Mouse (Mus musculus) 3134 (cell line): ENCODE results near the gene Dcaf8.
"Not testable (repeated sequence)": the region's sequence is repeated elsewhere in the genome, so short reads cannot be mapped to it uniquely, and the experiment has no call there.

Experiments used
- DNase-seq: peaks from one replicate; pipeline ENCODE4 v3.0.0-alpha.2; 2011; ENCODE audit warnings: low spot score; ENCODE audit not compliant: insufficient read length; ENCODE audit errors: extremely low read depth

Gene Dcaf8

DNA sequence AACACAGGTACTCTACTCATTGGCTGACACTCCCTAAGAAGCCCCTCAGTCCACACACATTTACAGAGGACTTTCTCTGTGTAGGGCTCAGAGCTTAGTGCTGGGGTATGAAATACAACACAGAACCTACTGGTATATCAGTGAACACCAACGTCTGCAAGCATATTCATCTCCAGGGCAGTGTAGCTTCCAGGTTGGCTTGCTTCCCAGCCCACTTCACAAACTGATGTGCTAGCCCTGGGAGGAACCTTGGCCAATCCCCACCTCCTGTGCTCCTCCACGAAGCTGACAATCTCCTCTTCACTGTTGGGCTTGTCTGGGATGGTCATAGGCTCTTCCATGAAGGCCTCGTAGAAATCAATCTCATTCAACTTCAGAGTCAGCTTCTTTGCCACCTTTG lies 66.9 kb downstream of the Dcaf8 start:
- DNase-seq = no peak

DNA sequence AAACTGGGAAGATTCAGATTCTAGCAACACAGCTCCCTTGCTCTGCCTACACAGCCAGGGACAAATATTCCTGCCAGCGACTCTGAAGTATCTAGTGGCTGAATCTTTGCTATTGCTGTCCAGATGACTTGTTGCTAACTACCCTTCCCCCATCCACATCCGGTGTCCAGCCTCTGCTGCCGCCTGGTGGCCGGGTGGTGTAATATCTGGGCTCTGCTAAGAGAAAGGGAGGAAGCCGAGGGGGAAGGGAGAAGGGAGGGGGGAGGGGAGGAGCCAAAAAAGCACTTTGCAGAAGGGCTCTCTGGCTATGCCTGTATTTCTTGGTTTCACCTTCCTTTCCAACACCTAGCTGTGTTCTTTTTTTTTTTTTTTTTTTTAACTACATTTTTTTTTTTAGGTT lies 69.3 kb downstream of the Dcaf8 start:
- DNase-seq = peak; percentile 80

- DNase-seq = no peak
Measured at GRCm38 (mm10) chr1:172218164-172218910, 70.5 kb downstream of the Dcaf8 start.

DNA sequence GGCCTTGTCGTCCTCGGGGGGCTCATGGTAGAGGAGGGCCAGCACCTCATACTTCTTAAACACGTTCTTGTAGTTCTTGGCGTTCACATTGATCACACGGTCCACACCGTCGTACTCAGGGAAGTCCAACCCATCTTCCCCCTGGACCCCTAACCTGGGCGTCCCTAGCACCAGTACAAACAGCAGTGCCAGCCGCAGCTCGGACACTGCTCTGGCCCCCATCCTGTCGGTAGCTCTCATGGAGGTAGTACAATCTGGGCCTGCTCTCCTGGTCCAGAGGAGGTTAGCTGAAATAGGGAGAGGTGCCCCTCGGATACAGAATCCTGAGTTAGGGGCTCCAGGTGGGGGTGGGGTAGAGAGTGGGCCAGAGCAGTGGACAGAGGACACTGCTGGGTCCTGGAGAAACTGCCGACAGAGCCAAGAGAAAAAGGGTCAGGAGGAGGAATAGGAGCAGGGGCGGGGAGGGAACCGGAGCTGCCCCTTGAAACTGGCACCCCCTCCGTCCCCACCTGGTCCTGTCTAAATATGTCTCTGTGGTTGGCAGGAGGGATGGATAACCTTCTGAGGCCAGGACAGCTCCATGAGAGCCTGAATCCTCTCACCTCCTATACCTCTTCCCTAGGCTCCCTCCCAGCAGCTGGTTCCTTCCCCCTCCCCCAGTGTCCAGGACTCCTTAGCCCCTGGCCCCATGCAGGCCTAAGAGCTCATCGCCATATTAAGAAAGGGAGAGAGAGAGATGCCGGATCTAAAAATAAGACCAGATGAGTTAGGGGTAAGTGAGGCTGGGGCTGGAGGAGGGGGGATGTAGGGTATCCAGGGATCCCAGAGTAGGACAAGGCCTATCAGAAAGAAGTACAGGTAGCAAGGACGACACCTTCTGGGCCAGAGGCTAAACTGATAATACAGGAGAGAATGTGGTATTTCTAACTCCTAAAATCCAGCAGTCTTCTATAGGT lies 71.8 kb downstream of the Dcaf8 start, which contains the start of gene Casq1:
Gene Casq1, minus strand, starts transcription at position 418 of the 956 bp plus-strand sequence.
- DNase-seq = no peak

GRCm38 (mm10) chr1:172220414-172220813 lies 72.5 kb downstream of the Dcaf8 start:
- peak; percentile 45 for DNase-seq

- no peak for DNase-seq
Measured at GRCm38 (mm10) chr1:172221297-172222063, 73.6 kb downstream of the Dcaf8 start.

DNA sequence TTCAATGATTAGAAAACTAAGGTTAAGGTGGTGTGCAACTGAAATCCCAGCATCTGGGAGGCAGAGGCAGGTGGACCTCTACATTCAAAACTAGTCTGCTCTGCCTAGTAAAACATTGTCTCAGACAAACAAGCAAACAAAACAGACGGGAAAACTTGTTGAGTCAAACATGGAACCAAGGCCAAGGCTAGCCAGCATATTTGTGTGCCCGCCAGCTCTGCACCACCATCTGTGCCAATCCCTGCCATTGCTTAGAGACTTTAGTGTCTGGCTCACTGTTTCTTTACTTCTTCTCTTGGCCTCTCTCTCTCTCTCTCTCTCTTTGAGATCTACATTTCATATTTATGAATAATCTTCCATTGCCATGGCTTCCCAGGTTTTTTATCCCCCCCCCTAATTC lies 80.3 kb downstream of the Dcaf8 start:
- DNase-seq = no peak

DNA sequence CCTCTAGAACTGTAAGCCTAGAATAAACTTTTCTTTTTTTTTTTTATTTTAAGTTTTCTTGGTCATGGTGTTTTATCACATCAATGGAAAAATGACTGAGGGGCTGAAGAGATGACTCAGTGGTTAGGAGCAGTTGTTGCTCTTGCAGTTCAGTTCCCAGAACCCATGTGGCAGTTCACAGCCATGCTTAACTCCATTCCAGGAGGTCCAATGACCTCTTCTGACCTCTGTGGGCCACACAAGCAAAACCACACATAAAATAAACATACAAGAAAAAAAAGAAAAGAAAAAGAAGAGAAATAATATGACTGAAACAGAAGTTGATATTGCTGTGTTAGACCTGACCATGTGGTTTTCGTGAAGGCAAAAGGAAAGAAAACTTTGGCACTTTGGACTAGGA lies 81.3 kb downstream of the Dcaf8 start:
- no peak for DNase-seq

GRCm38 (mm10) chr1:172240945-172241708 lies 93.2 kb downstream of the Dcaf8 start:
- no peak for DNase-seq

GRCm38 (mm10) chr1:172242401-172242800 lies 94.5 kb downstream of the Dcaf8 start:
- peak; percentile 72 for DNase-seq

- no peak for DNase-seq
Measured at GRCm38 (mm10) chr1:172243547-172244205, 95.8 kb downstream of the Dcaf8 start.

DNA sequence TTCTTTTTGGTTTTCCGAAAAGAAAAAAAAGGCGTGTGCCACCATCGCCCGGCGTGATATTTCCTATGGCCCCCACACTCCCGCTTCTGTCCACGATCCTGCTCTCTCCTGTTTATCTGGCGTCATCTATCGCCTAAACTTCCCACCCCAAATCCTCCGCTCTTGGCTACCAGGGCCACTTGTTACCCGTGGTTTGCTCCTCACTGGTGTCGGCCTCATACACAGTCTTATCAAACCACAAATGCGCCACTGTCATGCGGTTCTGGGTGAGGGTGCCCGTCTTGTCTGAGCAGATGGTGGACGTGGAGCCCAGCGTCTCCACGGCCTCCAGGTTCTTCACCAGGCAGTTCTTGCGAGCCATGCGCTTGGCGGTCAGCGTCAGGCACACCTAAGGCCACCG lies 96.8 kb downstream of the Dcaf8 start:
- not testable (repeated sequence) for DNase-seq
